Mouse (Mus musculus) stomach, embryonic 14.5 days (tissue): ENCODE measurements around the gene Hspa12a. TPM values are rescaled to one million over a fixed set of nuclear protein-coding genes. Genes with fewer than 3 reads are reported as not detected.

ENCODE experiments used
- ATAC-seq: fragments of 200-750 bp; cut with Nextera tagmentation; 2 replicates; pipeline ENCODE4 v1.8.0; 2017; ENCODE audit warnings: low read depth, moderate TSS enrichment; ENCODE audit not compliant: insufficient number of reproducible peaks, insufficient read depth, low FRiP score
- H3K27ac ChIP-seq: fragments of 300-500 bp; sonication (generic); 2 replicates; pipeline ENCODE4 v1.5.1; 2014; ENCODE audit warnings: mild to moderate bottlenecking, low read length, moderate library complexity, mixed read lengths
- H3K27me3 ChIP-seq: fragments of 300-500 bp; sonication (generic); 2 replicates; pipeline ENCODE4 v1.6.1; 2014; ENCODE audit warnings: low read length, control low read depth, mixed read lengths; ENCODE audit not compliant: control insufficient read depth, insufficient read depth
- H3K36me3 ChIP-seq: fragments of 300-500 bp; sonication (generic); 2 replicates; pipeline ENCODE4 v1.6.1; 2014; ENCODE audit warnings: mild to moderate bottlenecking, control low read depth, low read length, moderate library complexity, mixed read lengths; ENCODE audit not compliant: control insufficient read depth, insufficient read depth
- H3K4me1 ChIP-seq: fragments of 300-500 bp; sonication (generic); 2 replicates; pipeline ENCODE4 v1.6.1; 2014; ENCODE audit warnings: low read length, control low read depth, mixed read lengths; ENCODE audit not compliant: control insufficient read depth, insufficient read depth
- H3K4me2 ChIP-seq: fragments of 300-500 bp; sonication (generic); replicated peaks from 2 replicates; pipeline ENCODE4 v1.6.1; 2014; ENCODE audit warnings: low read depth, low read length, control low read depth
- H3K4me3 ChIP-seq: fragments of 300-500 bp; sonication (generic); 2 replicates; pipeline ENCODE4 v1.5.1; 2014; ENCODE audit warnings: low read depth, low read length, control low read depth
- H3K9ac ChIP-seq: fragments of 300-500 bp; sonication (generic); replicated peaks from 2 replicates; pipeline ENCODE4 v1.6.1; 2014; ENCODE audit warnings: low read depth, mild to moderate bottlenecking, control low read depth, low read length, moderate library complexity, mixed read lengths
- H3K9me3 ChIP-seq: fragments of 300-500 bp; sonication (generic); 2 replicates; pipeline ENCODE4 v1.6.1; 2016; ENCODE audit warnings: low read depth, low read length, control low read depth; ENCODE audit not compliant: control insufficient read depth
- WGBS: fragments of 180-500 bp; shearing (Covaris S2); extraction: QIAGEN DNeasy Blood & Tissue Kit; methylation state at CpG from one replicate; pipeline ENCODE4 v1.1.7; 2014; 5-methylcytosine and 5-hydroxymethylcytosine counted together
- polyA plus RNA-seq: library from polyadenylated mRNA; unstranded; fragments of >200 nt; fragmentation: Nextera tagmentation; extraction: Ambion mirVana; gene quantifications from 2 replicates; pipeline ENCODE4 v1.2.1, GENCODE M21; 2014

Hspa12a gene
- 4.9 and 5.0 TPM in 2 replicates for polyA plus RNA-seq

- Histone ChIP-seq H3K4me2 (peak within 1 kb of the TSS; percentile 93), H3K4me1 (peaks cover 6% of the 10 kb centered on the region; the same call in 1 of the 2 replicates), H3K27me3 (no peaks in the 10 kb centered on the region), H3K4me3 (peak within 1 kb of the TSS; percentile 63), H3K36me3 (no peaks in the 10 kb centered on the region), H3K9ac (peak within 1 kb of the TSS; percentile 70), H3K27ac (peak within 1 kb of the TSS; percentile 70), H3K9me3 (no peaks in the 10 kb centered on the region)
- peak; percentile 96 for ATAC-seq
- under 1% methylated on average over 65 of the region's 65 CpGs for WGBS
These were observed at the start of gene Hspa12a, which contains the start of gene Eno4 for GRCm38 (mm10) chr19:58942841-58943828. Gene Hspa12a, minus strand, starts transcription at chr19:58943654. Gene Eno4, plus strand, starts transcription at chr19:58943425.

- ATAC-seq = no peak
- Histone ChIP-seq H3K4me3 (no peak overlapping the region), H3K27me3 (no peaks in the 10 kb centered on the region), H3K4me2 (peak overlapping the region; percentile 31), H3K9me3 (no peaks in the 10 kb centered on the region), H3K4me1 (0 out of 2 replicates have a peak, but pooled peaks cover 11% of the 10 kb centered on the region), H3K9ac (no peak overlapping the region), H3K36me3 (no peaks in the 10 kb centered on the region), H3K27ac (no peak overlapping the region)
- WGBS = 34% methylated on average over 9 of the region's 9 CpGs
These were observed 38.1 kb upstream of the Hspa12a start for GRCm38 (mm10) chr19:58981571-58981970.

- WGBS = 41% methylated on average over 5 of the region's 5 CpGs
- H3K27ac ChIP-seq = no peak overlapping the region
- H3K9ac ChIP-seq = no peak overlapping the region
- no peak overlapping the region for H3K4me2 ChIP-seq
- H3K4me3 ChIP-seq = peak overlapping the region; percentile 11; the same call in 1 of the 2 replicates
- no peaks in the 10 kb centered on the region for H3K36me3 ChIP-seq
- no peaks in the 10 kb centered on the region for H3K9me3 ChIP-seq
- H3K27me3 ChIP-seq = no peaks in the 10 kb centered on the region
- ATAC-seq = no peak
- H3K4me1 ChIP-seq = 0 out of 2 replicates have a peak, but pooled peaks cover 11% of the 10 kb centered on the region
These were observed 36.6 kb upstream of the Hspa12a start for GRCm38 (mm10) chr19:58980056-58980440.

- H3K9me3 ChIP-seq = no peaks in the 10 kb centered on the region
- no peak overlapping the region for H3K9ac ChIP-seq
- ATAC-seq = no peak
- no peaks in the 10 kb centered on the region for H3K27me3 ChIP-seq
- 0 out of 2 replicates have a peak, but pooled peaks cover 11% of the 10 kb centered on the region for H3K4me1 ChIP-seq
- WGBS = 39% methylated on average over 13 of the region's 13 CpGs
- H3K36me3 ChIP-seq = no peaks in the 10 kb centered on the region
- peak overlapping the region; percentile 11; the same call in 1 of the 2 replicates for H3K4me3 ChIP-seq
- H3K27ac ChIP-seq = no peak overlapping the region
- H3K4me2 ChIP-seq = no peak overlapping the region
These were observed 36.1 kb upstream of the Hspa12a start for GRCm38 (mm10) chr19:58979436-58980055.

- H3K27me3 ChIP-seq = no peaks in the 10 kb centered on the region
- no peak for ATAC-seq
- no peaks in the 10 kb centered on the region for H3K9me3 ChIP-seq
- WGBS = 52% methylated on average over 11 of the region's 11 CpGs
- no peak overlapping the region for H3K4me3 ChIP-seq
- H3K4me2 ChIP-seq = no peak overlapping the region
- H3K36me3 ChIP-seq = no peaks in the 10 kb centered on the region
- 0 out of 2 replicates have a peak, but pooled peaks cover 11% of the 10 kb centered on the region for H3K4me1 ChIP-seq
- no peak overlapping the region for H3K27ac ChIP-seq
- H3K9ac ChIP-seq = no peak overlapping the region
These were observed 35.1 kb upstream of the Hspa12a start for GRCm38 (mm10) chr19:58978401-58979171.

- H3K4me3 ChIP-seq = no peak overlapping the region
- H3K9ac ChIP-seq = no peak overlapping the region
- no peak overlapping the region for H3K27ac ChIP-seq
- H3K27me3 ChIP-seq = no peaks in the 10 kb centered on the region
- no peaks in the 10 kb centered on the region for H3K9me3 ChIP-seq
- WGBS = 75% methylated on average over 11 of the region's 11 CpGs
- peaks cover 12% of the 10 kb centered on the region; the same call in 1 of the 2 replicates for H3K4me1 ChIP-seq
- no peak overlapping the region for H3K4me2 ChIP-seq
- ATAC-seq = no peak
- H3K36me3 ChIP-seq = no peaks in the 10 kb centered on the region
These were observed 31.9 kb upstream of the Hspa12a start for GRCm38 (mm10) chr19:58975216-58975863.

- WGBS = 96% methylated on average over 8 of the region's 8 CpGs
- no peaks in the 10 kb centered on the region for H3K9me3 ChIP-seq
These were observed 30.7 kb upstream of the Hspa12a start for GRCm38 (mm10) chr19:58974126-58974525.

More at GRCm38 (mm10) chr19:58974126-58974525, 30.7 kb upstream of the Hspa12a start:
- Histone ChIP-seq H3K9ac (no peak overlapping the region), H3K4me2 (no peak overlapping the region), H3K4me1 (peaks cover 11% of the 10 kb centered on the region; the same call in 1 of the 2 replicates), H3K4me3 (no peak overlapping the region), H3K27me3 (no peaks in the 10 kb centered on the region), H3K36me3 (no peaks in the 10 kb centered on the region), H3K27ac (no peak overlapping the region)
- ATAC-seq = no peak
